Mouse (Mus musculus) CD4-positive, CD25-positive, alpha-beta regulatory T cell, adult 4 months (primary cell): Measurements from ENCODE around the gene Gm5622. TPM values are rescaled to one million over a fixed set of nuclear protein-coding genes. Genes with fewer than 3 reads are reported as not detected.
"Not testable (repeated sequence)": the region's sequence is repeated elsewhere in the genome, so short reads cannot be mapped to it uniquely, and the experiment has no call there.

Source experiments
- ATAC-seq: one replicate; pipeline ENCODE4 v1.8.0; 2017
- polyA plus RNA-seq, 2 experiments: library from polyadenylated mRNA; unstranded; fragments of 100-300 nt; shearing (Covaris generic); gene quantifications; one replicate each; pipeline ENCODE4 v1.2.1; 2017

The Gm5622 gene
- polyA plus RNA-seq, result not detected

- no peak for ATAC-seq
Observed at GRCm38 (mm10) chr14:51552490-51552889, at the start of gene Gm5622. Gene Gm5622, plus strand, starts transcription at chr14:51552790.

- no peak for ATAC-seq
Observed at GRCm38 (mm10) chr14:51507416-51507815, 45.2 kb upstream of the Gm5622 start.

DNA sequence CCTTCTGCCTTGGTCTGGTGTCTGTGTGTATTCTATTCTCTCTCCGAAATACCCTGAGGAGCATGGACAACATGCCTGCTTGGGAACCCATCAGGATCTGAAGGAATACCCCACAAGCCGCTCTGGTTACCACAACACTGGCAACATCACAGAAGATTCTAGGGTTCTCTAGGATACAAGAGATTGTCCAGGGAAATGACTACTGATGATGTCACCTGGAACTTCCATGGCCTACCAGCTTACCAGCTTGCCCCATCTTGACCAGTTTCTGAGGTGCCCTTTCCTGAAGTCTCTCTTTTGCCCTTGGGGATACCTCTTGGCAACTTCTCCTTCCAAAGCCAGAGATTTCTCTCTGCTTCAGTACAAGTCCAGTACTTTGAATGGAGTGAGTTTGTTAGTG lies 21.4 kb downstream of the Gm5622 start, which contains the start of gene Gm17175:
Gene Gm17175 (minus strand): TSS at position 101 of the 400 bp plus-strand sequence.
- not testable (repeated sequence) for ATAC-seq

DNA sequence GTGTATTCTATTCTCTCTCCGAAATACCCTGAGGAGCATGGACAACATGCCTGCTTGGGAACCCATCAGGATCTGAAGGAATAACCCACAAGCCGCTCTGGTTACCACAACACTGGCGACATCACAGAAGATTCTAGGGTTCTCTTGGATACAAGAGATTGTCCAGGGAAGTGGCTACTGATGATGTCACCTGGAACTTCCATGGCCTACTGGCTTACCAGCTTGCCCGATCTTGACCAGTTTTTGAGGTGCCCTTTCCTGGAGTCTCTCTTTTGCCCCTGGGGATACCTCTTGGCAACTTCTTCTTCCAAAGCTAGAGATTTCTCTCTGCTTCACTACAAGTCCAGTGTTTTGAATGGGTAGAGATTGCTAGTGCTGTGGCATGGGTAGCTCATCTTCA lies 39.4 kb downstream of the Gm5622 start, which contains the start of gene Gm17174:
Gene Gm17174 (minus strand): TSS at position 101 of the 400 bp plus-strand sequence.
- ATAC-seq, result not testable (repeated sequence)

GRCm38 (mm10) chr14:51611210-51611609 lies 58.6 kb downstream of the Gm5622 start, which contains the start of gene Gm17078:
Gene Gm17078, minus strand, starts transcription at chr14:51611310.
- ATAC-seq, result no peak

- ATAC-seq, result not testable (repeated sequence)
Observed at GRCm38 (mm10) chr14:51632426-51632825, 79.8 kb downstream of the Gm5622 start.

DNA sequence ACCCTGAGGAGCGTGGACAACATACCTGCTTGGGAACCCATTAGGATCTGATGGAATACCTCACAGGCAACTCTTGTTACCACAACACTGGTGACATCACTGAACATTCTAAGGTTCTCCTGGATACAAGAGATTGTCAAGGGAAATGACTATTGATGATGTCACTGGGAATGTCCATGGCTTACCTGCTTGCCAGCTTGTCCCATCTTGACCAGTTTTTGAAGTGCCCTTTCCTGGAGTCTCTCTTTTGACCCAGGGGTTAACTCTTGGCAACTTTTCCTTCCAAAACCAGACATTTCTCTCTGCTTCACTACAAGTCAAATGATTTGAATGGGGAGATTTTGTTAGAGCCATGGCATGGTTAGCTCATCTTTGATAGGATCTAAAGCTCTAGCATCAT lies 83.0 kb downstream of the Gm5622 start, which contains the start of gene Gm4181:
Gene Gm4181 (minus strand): TSS at position 101 of the 400 bp plus-strand sequence.
- ATAC-seq, result not testable (repeated sequence)

GRCm38 (mm10) chr14:51677269-51677668 lies 124.7 kb downstream of the Gm5622 start:
- no peak for ATAC-seq

DNA sequence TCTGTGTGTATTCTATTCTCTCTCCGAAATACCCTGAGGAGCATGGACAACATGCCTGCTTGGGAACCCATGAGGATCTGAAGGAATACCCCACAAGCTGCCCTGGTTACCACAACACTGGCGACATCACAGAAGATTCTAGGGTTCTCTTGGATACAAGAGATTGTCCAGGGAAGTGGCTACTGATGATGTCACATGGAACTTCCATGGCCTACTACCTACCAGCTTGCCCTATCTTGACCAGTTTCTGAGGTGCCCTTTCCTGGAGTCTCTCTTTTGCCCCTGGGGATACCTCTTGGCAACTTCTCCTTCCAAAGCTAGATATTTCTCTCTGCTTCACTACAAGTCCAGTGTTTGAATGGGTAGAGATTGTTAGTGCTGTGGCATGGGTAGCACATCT lies 142.8 kb downstream of the Gm5622 start, which contains the start of gene Gm17079:
Gene Gm17079 (minus strand): TSS at position 101 of the 400 bp plus-strand sequence.
- ATAC-seq, result not testable (repeated sequence)

Other genes starting within 250 kb of the Gm5622 start
- not detected for gene Gm7247, start 191.0 kb upstream of the Gm5622 start, polyA plus RNA-seq
- not detected for gene Vmn2r88, start 142.0 kb upstream of the Gm5622 start, polyA plus RNA-seq
- under 1 TPM in 1 of 2 experiments, not detected in 1; 0.05 TPM for gene Vmn2r89, start 100.9 kb upstream of the Gm5622 start, polyA plus RNA-seq
- gene Gm17175, start 21.3 kb downstream of the Gm5622 start, polyA plus RNA-seq, result not detected
- not detected for gene Gm17174, start 39.3 kb downstream of the Gm5622 start, polyA plus RNA-seq
- gene Gm17078, start 58.5 kb downstream of the Gm5622 start, polyA plus RNA-seq, result not detected
- gene Gm4181, start 82.9 kb downstream of the Gm5622 start, polyA plus RNA-seq, result not detected
- gene Gm17079, start 142.7 kb downstream of the Gm5622 start, polyA plus RNA-seq, result not detected
- not detected for gene Gm5800, start 164.4 kb downstream of the Gm5622 start, polyA plus RNA-seq
- gene Ang4, start 220.8 kb downstream of the Gm5622 start, polyA plus RNA-seq, result not detected
- gene AY358078, start 247.3 kb downstream of the Gm5622 start, polyA plus RNA-seq, result not detected